ENCODE assay signal across 27 mouse cellular contexts in the genomic region with DNA sequence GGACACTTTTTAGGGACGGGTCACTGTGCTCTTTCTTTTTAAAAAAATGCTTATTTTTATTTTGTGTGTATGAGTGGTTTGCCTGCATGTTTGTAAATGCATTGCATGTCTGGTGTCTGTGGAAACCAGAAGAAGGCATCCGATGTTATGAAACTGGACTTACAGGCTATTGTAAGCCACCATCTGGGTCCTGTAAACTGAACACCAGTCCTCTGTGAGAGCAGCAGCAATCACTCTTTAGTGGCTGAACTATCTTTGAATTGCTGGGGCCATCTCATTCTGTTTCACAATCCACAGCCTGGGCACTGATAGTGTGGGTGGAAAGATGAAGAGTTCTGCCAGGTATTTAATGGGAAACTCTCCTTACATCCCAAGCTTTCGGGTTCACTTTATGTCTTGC. TPM values are rescaled to one million over a fixed set of nuclear protein-coding genes. Genes with fewer than 3 reads are reported as not detected.
"Had no signal": no experiment of that assay in that cellular context is flagged by ENCODE, and none has a peak within 500 bp of the region (broad histone marks: within the 10 kb centered on the region; RNA-seq: fewer than 3 reads in every experiment).

No protein-coding gene starts in this region.

- H3K27ac ChIP-seq: liver, embryonic 12.5 days; liver, embryonic 14.5 days; midbrain, embryonic 10.5 days; midbrain, embryonic 12.5 days; neural tube, embryonic 13.5 days; neural tube, embryonic 15.5 days had no signal

- H3K4me3 ChIP-seq: liver, embryonic 12.5 days; midbrain, embryonic 10.5 days; midbrain, embryonic 12.5 days; myocyte; neural tube, embryonic 13.5 days; neural tube, embryonic 15.5 days had no signal

- ATAC-seq: liver, embryonic 12.5 days; midbrain, embryonic 16.5 days had no signal

- DNase-seq: lung, embryonic 14.5 days; lung, postnatal 4 days; midbrain, embryonic 14.5 days; retina, postnatal 1 day; right cerebral cortex, adult 18-20 months; right cerebral cortex, postnatal 25 days; right cerebral cortex, postnatal 4 days; spleen, adult 18-20 months; thymus, adult 18-20 months; thymus, postnatal 14 days; thymus, postnatal 36 days had no signal

- H3K4me2 ChIP-seq: liver, embryonic 12.5 days; lung, embryonic 14.5 days; midbrain, embryonic 12.5 days; neural tube, embryonic 13.5 days; neural tube, embryonic 15.5 days had no signal

- H3K27me3 ChIP-seq: liver, embryonic 12.5 days; midbrain, embryonic 12.5 days; neural tube, embryonic 13.5 days; neural tube, embryonic 15.5 days had no signal

- H3K9ac ChIP-seq: liver, embryonic 12.5 days; liver, embryonic 14.5 days; lung, embryonic 14.5 days; midbrain, embryonic 12.5 days; neural tube, embryonic 13.5 days; neural tube, embryonic 15.5 days had no signal

- H3K9me3 ChIP-seq: liver, embryonic 12.5 days; midbrain, embryonic 10.5 days; midbrain, embryonic 12.5 days; neural tube, embryonic 13.5 days; neural tube, embryonic 15.5 days had no signal

RNA-seq across cellular contexts. Expression of gene Lrrc43, which starts 50.7 kb away (rescaled TPM):
- total RNA-seq: megakaryocyte, adult 5-6 weeks; megakaryocyte-erythroid progenitor cell, adult 5-6 weeks had no signal
- polyA plus RNA-seq: liver, embryonic 12.5 days; liver, embryonic 14.5 days; liver, embryonic 16.5 days; lung, embryonic 14.5 days; midbrain, embryonic 10.5 days; myocyte; neural tube, embryonic 11.5 days; small intestine, adult 2 months; stomach, embryonic 14.5 days; stomach, embryonic 16.5 days had no signal

RNA-seq across cellular contexts. Expression of gene Il31, which starts 50.9 kb away (rescaled TPM):
- total RNA-seq: megakaryocyte, adult 5-6 weeks; megakaryocyte-erythroid progenitor cell, adult 5-6 weeks had no signal
- polyA plus RNA-seq: liver, embryonic 12.5 days; liver, embryonic 14.5 days; liver, embryonic 16.5 days; lung, embryonic 14.5 days; lung, embryonic 16.5 days; midbrain, embryonic 10.5 days; midbrain, embryonic 12.5 days; midbrain, embryonic 14.5 days; midbrain, embryonic 16.5 days; myocyte; neural tube, embryonic 11.5 days; neural tube, embryonic 13.5 days; neural tube, embryonic 15.5 days; small intestine, adult 2 months; stomach, embryonic 14.5 days; stomach, embryonic 16.5 days had no signal
